Mouse (Mus musculus) sigmoid colon, adult 10 weeks (tissue): Measurements from ENCODE around the gene Vps51. TPM values are rescaled to one million over a fixed set of nuclear protein-coding genes. Genes with fewer than 3 reads are reported as not detected.

ENCODE experiments used
- polyA plus RNA-seq: library from polyadenylated mRNA; stranded (reverse); fragments of 350-450 nt; fragmentation: Illumina TruSeq; extraction: RNeasy Lipid Tissue Mini Kit (QIAGEN cat#74804); gene quantifications from one replicate; pipeline ENCODE4 v1.2.3, GENCODE M21; 2014; ENCODE audit warnings: low read depth, low replicate concordance

Gene Vps51
- 13.1 TPM for polyA plus RNA-seq

DNA sequence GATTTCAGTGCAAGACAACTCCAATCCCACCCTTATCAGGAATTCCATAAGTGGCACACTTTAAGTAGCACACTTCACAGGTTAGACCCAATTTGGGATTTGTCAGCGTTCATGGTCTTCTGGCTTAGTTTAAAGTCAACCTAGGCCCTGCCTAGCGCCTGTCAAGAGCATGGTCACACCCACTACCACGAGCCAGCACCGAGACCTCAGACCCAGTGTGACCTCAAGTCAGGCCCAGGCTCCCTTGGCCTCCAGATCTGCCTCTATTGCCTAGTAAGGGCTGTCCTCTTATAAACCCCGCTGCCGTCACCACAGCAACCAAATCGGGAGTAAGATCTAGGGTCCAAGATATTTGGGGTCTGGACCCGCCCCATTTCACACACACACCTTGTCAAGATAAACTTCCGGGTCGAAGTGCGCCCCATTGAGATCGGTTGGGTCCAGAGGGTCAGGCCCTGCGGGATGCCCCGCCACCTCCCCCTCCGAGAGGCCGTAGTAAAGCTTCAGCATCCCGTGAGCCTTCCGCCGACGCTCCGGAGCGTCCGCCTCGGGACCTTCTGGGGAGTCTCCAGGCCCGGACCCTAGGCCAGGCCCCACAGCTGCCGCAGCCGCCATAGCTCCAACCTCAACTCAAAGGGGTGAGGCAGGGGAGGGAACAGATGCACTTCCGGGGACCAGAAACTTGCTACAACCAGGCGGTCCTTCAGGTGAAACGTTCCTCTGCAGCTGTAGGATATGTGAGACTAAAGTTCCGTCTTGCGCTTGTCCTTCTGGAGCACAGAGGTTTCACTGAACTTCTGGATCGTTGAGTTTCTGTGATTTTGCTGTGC lies at the start of gene Vps51:
Gene Vps51, minus strand, starts transcription at position 668 of the 830 bp plus-strand sequence.

GRCm38 (mm10) chr19:6117986-6118676 lies 41.1 kb upstream of the Vps51 start, which contains the start of gene Sac3d1:
TSS of gene Sac3d1 (minus strand) at chr19:6118650.

GRCm38 (mm10) chr19:6105586-6105985 lies 28.6 kb upstream of the Vps51 start, which contains the start of gene Naaladl1:
TSS of gene Naaladl1 (plus strand) at chr19:6105782.

GRCm38 (mm10) chr19:6094119-6094518 lies 17.1 kb upstream of the Vps51 start, which contains the start of gene AC131692.1:
TSS of gene AC131692.1 (plus strand) at chr19:6094419.

DNA sequence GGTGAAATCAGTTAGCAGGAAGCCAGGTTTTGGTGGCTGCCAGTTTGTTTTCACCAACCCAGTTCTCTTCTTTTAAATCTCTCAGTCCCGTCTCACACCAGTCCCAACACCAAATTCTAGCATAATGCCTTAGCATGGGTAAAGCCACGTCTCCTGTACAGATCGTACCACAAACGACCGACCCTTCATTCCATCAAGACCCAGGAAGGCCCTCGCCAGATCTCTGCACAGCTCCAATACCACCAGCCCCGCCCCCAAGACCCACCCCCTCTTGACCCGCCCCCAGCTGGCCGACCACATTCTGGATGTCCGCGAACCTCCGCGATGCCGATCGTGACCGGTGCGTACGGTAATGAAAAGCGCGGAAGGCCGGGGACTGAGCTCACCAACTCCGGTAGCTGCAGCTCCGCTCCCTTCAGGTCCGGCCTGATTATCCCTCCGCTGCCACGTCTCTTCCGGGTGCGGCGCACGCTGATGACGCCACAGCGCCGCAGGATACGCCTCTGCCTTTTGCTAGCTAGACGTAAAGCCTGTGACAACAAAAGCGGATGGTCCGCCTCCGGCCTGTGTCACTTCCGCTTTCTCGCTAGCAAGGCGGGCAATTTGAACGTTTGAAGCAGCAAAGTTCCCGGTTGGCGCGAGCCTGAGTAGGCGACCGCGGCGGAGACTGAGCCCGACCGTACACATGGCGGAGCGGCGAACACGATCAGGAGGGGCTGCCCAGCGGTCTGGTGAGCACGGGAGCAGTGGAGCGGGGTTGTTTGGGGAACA lies 7.6 kb upstream of the Vps51 start, which contains the start of the genes Zfpl1 and Cdca5:
Gene Zfpl1, minus strand, starts transcription at position 479 of the 771 bp plus-strand sequence.
Gene Cdca5, plus strand, starts transcription at position 506 of the 771 bp plus-strand sequence.

DNA sequence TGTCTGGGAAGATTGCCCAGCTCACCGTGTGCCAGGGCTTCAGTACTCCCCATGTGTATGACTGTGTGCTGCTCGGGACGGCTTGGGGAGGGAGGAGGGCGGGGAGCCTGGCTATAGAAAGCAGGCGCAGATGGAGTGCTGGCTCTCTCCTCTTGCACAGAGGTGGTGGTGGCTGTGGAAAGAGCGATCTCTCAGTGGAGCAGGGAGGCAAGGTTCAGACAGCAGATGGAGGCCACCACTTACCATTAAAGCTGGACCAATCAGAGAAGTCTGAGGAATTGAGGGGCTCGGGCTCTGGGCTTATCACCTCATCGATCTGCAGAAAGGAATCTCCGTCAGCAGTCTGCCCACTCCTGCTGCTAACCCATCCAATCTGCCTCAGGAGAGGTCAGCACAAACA lies 5.1 kb upstream of the Vps51 start, which contains the start of gene Gm28374:
Gene Gm28374, minus strand, starts transcription at position 101 of the 400 bp plus-strand sequence.

GRCm38 (mm10) chr19:6079983-6080480 lies 3.0 kb upstream of the Vps51 start, which contains the start of gene Tmem262:
TSS of gene Tmem262 (plus strand) at chr19:6080033.

GRCm38 (mm10) chr19:6067724-6068415 lies 9.2 kb downstream of the Vps51 start, which contains the start of gene Tm7sf2:
TSS of gene Tm7sf2 (minus strand) at chr19:6068373.

GRCm38 (mm10) chr19:6061021-6061533 lies 16.0 kb downstream of the Vps51 start, which contains the start of gene Znhit2:
TSS of gene Znhit2 (plus strand) at chr19:6061192.

DNA sequence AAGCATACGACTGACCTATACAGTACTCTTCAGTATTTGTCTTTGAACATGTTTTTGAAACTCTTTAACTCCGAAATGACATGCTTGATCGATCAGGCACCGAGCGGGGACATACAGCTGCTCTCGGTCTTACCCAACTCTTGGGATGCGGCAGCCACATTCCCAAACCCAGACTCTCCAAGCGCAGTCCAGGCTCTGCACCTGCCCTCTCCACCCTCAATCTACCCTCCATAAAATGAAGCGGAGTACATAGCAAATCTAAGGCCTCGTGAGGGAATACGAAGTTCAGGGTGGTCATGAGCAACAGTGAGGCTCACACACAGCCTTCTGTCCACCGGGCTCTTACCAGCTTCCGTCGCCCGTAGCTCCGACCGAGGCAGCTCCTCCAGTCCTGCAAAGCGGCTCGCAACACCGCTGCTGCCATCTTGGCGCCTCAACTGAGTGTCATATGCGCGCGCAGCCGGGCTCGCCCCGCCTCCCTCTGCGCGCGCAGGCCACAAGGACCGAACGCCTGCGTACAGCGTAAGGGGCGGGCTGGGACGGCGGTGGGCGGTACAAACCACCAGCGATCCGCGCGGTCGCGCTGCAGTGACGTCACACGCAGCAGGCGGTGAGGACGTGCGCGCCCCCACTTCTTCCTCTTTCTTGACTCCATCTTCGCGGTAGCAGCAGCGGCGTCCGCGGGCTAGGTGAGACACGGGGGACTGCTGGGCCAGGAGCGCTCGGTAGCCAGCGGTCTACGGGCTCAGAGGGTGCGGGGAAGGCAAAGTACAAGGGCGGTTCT lies 19.5 kb downstream of the Vps51 start, which contains the start of the genes Mrpl49 and Fau:
Gene Mrpl49, minus strand, starts transcription at position 473 of the 784 bp plus-strand sequence.
Gene Fau, plus strand, starts transcription at position 532 of the 784 bp plus-strand sequence.

GRCm38 (mm10) chr19:6046294-6047153 lies 30.5 kb downstream of the Vps51 start, which contains the start of gene Syvn1:
TSS of gene Syvn1 (plus strand) at chr19:6046576.

Other genes starting within 250 kb of the Vps51 start
- 4.3 TPM for gene Frmd8, start 202.0 kb downstream of the Vps51 start, polyA plus RNA-seq
- 1.0 TPM for gene Slc25a45, start 199.4 kb downstream of the Vps51 start, polyA plus RNA-seq
- 0.19 TPM for gene Tigd3, start 183.1 kb downstream of the Vps51 start, polyA plus RNA-seq
- 12.7 TPM for gene Dpf2, start 164.2 kb downstream of the Vps51 start, polyA plus RNA-seq
- 0.79 TPM for gene Cdc42ep2, start 152.4 kb downstream of the Vps51 start, polyA plus RNA-seq
- 3.3 TPM for gene Pola2, start 113.0 kb downstream of the Vps51 start, polyA plus RNA-seq
- not detected for gene Slc22a20, start 91.1 kb downstream of the Vps51 start, polyA plus RNA-seq
- gene Capn1, start 61.3 kb downstream of the Vps51 start, polyA plus RNA-seq: 2.7 TPM
- 1.1 TPM for gene Syvn1, start 30.7 kb downstream of the Vps51 start, polyA plus RNA-seq
- 24.2 TPM for gene Mrpl49, start 19.4 kb downstream of the Vps51 start, polyA plus RNA-seq
- gene Fau, start 19.4 kb downstream of the Vps51 start, polyA plus RNA-seq: 18.5 TPM
- not detected for gene Znhit2, start 16.0 kb downstream of the Vps51 start, polyA plus RNA-seq
- 3.7 TPM for gene Tm7sf2, start 8.9 kb downstream of the Vps51 start, polyA plus RNA-seq
- not detected for gene Tmem262, start 2.8 kb upstream of the Vps51 start, polyA plus RNA-seq
- not detected for gene Gm28374, start 5.0 kb upstream of the Vps51 start, polyA plus RNA-seq
- 0.69 TPM for gene Zfpl1, start 7.7 kb upstream of the Vps51 start, polyA plus RNA-seq
- gene Cdca5, start 7.8 kb upstream of the Vps51 start, polyA plus RNA-seq: 3.0 TPM
- not detected for gene AC131692.1, start 17.2 kb upstream of the Vps51 start, polyA plus RNA-seq
- gene Naaladl1, start 28.6 kb upstream of the Vps51 start, polyA plus RNA-seq: 1.5 TPM
- gene Sac3d1, start 41.4 kb upstream of the Vps51 start, polyA plus RNA-seq: 0.82 TPM
- 6.2 TPM for gene Snx15, start 51.1 kb upstream of the Vps51 start, polyA plus RNA-seq
- 1.2 TPM for gene Batf2, start 63.8 kb upstream of the Vps51 start, polyA plus RNA-seq
- gene Arl2, start 64.3 kb upstream of the Vps51 start, polyA plus RNA-seq: 3.0 TPM
- not detected for gene Majin, start 107.2 kb upstream of the Vps51 start, polyA plus RNA-seq
- gene Gpha2, start 149.1 kb upstream of the Vps51 start, polyA plus RNA-seq: not detected
- gene Ppp2r5b, start 158.6 kb upstream of the Vps51 start, polyA plus RNA-seq: 0.50 TPM
- gene Atg2a, start 164.4 kb upstream of the Vps51 start, polyA plus RNA-seq: 0.32 TPM
- 8.5 TPM for gene Ehd1, start 199.5 kb upstream of the Vps51 start, polyA plus RNA-seq
- 7.5 TPM for gene Cdc42bpg, start 229.2 kb upstream of the Vps51 start, polyA plus RNA-seq